Mouse (Mus musculus): ENCODE data around the gene Tpr. TPM values are rescaled to one million over a fixed set of nuclear protein-coding genes. Genes with fewer than 3 reads are reported as not detected.

The Tpr gene
- polyA plus RNA-seq, 1 experiment: 59.8 TPM

GRCm38 (mm10) chr1:150480674-150481073, 88.0 kb downstream of the Tpr start:
- DNase-seq: no peak
- WGBS: 68% methylated on average over 5 of the region's 5 CpGs
- Histone ChIP-seq H3K4me3 (replicated peaks; ENCODE audit: extremely low read depth, low read depth, low read length) (no peak overlapping the region), H3K4me1 (ENCODE audit: control insufficient read depth, insufficient read depth, low read length) (no peaks in the 10 kb centered on the region)
- TF ChIP-seq POLR2A (IDR thresholded peaks at IDR 0.05; ENCODE audit: borderline replicate concordance, extremely low read depth, low read depth, low read length): no peak
- TF ChIP-seq CTCF (IDR thresholded peaks at IDR 0.05; ENCODE audit: insufficient read depth, low read length): no peak

- 91% methylated on average over 2 of the region's 2 CpGs for WGBS
- Histone ChIP-seq H3K4me3 (replicated peaks; ENCODE audit: extremely low read depth, low read depth, low read length) (no peak overlapping the region), H3K4me1 (ENCODE audit: control insufficient read depth, insufficient read depth, low read length) (no peaks in the 10 kb centered on the region)
- DNase-seq: no peak
- TF ChIP-seq POLR2A (IDR thresholded peaks at IDR 0.05; ENCODE audit: borderline replicate concordance, extremely low read depth, low read depth, low read length) (no peak), CTCF (IDR thresholded peaks at IDR 0.05; ENCODE audit: insufficient read depth, low read length) (no peak)
Measured at GRCm38 (mm10) chr1:150489148-150489547, 96.5 kb downstream of the Tpr start.

DNA sequence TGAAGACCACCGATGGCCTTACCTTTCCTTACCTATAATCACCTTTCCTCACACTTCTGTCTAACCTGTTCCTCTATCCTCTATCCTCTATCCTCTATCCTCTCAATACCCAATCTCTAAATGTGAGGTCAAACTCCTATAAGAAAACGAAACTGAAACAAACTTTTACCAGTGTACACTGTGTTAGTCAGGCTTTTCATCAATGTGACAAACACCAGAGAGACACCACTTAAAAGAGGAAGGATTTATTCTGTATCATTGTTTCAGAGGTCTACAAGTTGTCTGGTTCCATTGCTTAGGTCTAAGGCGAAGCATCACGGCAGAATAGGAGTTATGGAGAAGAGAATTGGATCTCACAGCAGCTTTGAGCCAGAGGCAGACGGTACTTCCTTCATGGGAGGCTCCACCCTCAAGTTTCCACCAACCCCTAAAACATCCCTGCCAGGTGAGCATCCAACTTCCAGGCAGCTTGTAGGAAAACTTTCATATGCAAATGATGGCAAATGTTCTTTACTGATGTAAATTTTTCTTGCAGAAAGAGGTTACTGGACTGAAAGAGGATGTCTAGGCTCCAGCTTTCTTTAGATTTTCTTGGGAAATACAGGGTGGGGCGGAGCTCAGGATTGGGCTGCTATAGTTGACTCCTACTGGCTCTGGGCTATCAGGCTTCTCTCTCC, 104.1 kb downstream of the Tpr start:
- Histone ChIP-seq H3K4me3 (replicated peaks; ENCODE audit: extremely low read depth, low read depth, low read length) (no peak overlapping the region), H3K4me1 (ENCODE audit: control insufficient read depth, insufficient read depth, low read length) (0 out of 2 replicates have a peak, but pooled peaks cover 2% of the 10 kb centered on the region)
- TF ChIP-seq CTCF (IDR thresholded peaks at IDR 0.05; ENCODE audit: insufficient read depth, low read length) (no peak), POLR2A (IDR thresholded peaks at IDR 0.05; ENCODE audit: borderline replicate concordance, extremely low read depth, low read depth, low read length) (no peak)
- no peak for DNase-seq
- 64% methylated on average over 6 of the region's 6 CpGs for WGBS

DNA sequence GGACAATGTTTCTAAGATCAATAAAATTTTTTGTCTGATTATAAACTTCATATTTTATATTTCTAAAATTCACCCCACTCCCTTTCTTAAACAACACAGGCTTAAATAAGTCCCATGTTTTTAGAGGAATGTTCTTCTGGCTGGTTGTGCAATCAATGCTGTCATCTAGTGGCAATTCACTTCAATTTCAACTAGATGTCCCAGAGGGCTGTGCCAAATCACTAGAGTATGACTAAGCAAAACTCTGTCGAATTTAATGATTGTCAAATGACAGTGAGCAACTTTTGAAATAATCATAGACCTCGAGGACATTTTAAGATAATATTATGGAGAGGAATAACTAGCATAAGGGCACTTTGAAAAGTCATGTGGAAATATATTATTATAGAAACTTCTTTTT, 105.1 kb downstream of the Tpr start:
- DNase-seq: no peak
- H3K4me3 ChIP-seq (replicated peaks; ENCODE audit: extremely low read depth, low read depth, low read length): no peak overlapping the region
- 23% methylated on average over 2 of the region's 2 CpGs for WGBS
- H3K4me1 ChIP-seq (ENCODE audit: control insufficient read depth, insufficient read depth, low read length): 0 out of 2 replicates have a peak, but pooled peaks cover 2% of the 10 kb centered on the region
- TF ChIP-seq CTCF (IDR thresholded peaks at IDR 0.05; ENCODE audit: insufficient read depth, low read length) (no peak), POLR2A (IDR thresholded peaks at IDR 0.05; ENCODE audit: borderline replicate concordance, extremely low read depth, low read depth, low read length) (no peak)

DNA sequence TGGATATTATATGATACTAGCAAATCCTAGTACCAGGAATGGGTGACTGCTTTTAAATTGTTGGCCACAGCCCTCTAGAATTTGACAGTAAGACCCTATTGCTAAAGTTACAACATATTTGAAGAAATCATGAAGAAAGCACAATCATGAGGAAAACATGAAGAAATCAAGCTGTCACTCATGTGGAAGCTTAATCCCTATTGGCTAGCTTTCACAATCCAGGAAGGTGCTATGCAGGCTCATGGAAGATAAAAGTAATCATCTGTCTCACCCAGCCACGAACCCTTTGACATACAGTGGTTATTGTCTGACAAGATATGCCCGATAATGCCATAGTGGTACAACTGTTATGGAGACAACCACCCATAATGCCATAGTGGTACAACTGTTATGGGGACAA, 105.5 kb downstream of the Tpr start:
- TF ChIP-seq POLR2A (IDR thresholded peaks at IDR 0.05; ENCODE audit: borderline replicate concordance, extremely low read depth, low read depth, low read length): no peak
- no peak for TF ChIP-seq CTCF (IDR thresholded peaks at IDR 0.05; ENCODE audit: insufficient read depth, low read length)
- 85% methylated on average over 2 of the region's 2 CpGs for WGBS
- DNase-seq: no peak
- no peak overlapping the region for H3K4me3 ChIP-seq (replicated peaks; ENCODE audit: extremely low read depth, low read depth, low read length)
- 0 out of 2 replicates have a peak, but pooled peaks cover 2% of the 10 kb centered on the region for H3K4me1 ChIP-seq (ENCODE audit: control insufficient read depth, insufficient read depth, low read length)

Other genes starting within 250 kb of the Tpr start
- gene Pdc, start 73.4 kb upstream of the Tpr start, polyA plus RNA-seq (2012; rRNA removed): not detected in 2 replicates
- 5.7 and 6.5 TPM in 2 replicates for gene Odr4, start 242 bp downstream of the Tpr start, polyA plus RNA-seq (2012; rRNA removed)
- 2.8 and 7.2 TPM in 2 replicates for gene Prg4, start 73.3 kb downstream of the Tpr start, polyA plus RNA-seq (2012; rRNA removed)

Data from lung, adult 2 months (tissue).